Comparison of ENCODE assay signal across 12 mouse cellular contexts in the genomic region with DNA sequence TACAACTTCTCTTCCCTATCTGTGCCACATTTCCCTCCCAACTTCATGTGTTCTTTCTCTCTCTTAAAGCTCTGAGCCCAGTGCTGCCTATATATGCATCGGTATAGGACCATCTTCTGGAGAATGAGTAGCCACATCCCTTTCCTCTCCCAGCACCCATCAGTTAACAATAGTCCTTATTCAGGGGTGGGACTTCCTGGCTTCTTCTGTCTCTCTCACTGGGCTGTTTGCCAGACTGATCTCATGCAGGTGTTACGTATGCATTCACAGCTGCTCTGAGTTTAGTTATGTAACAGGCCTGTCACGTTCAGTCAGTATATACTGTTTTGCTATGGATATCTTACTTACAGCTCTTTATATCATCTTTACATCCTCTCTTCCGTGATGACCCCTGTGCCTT. TPM values are rescaled to one million over a fixed set of nuclear protein-coding genes. Genes with fewer than 3 reads are reported as not detected.
DNase-seq lines count a peak whose midpoint lies in the region; ATAC-seq and TF ChIP-seq lines count a peak whose summit lies in the region.
"Had no signal": no experiment of that assay in that cellular context is flagged by ENCODE, and none has a peak within 500 bp of the region (broad histone marks: within the 10 kb centered on the region; RNA-seq: fewer than 3 reads in every experiment).

No protein-coding gene starts in this region.

- H3K9me3 ChIP-seq in forebrain, embryonic 14.5 days (replicated peaks; ENCODE audit: control insufficient read depth, low read length) = no peaks in the 10 kb centered on the region
- H3K9me3 ChIP-seq in forebrain, embryonic 10.5 days = no peaks in the 10 kb centered on the region
- H3K9me3 ChIP-seq in liver, embryonic 16.5 days (replicated peaks; ENCODE audit: control insufficient read depth, low read length) = no peaks in the 10 kb centered on the region

- H3K36me3 ChIP-seq in forebrain, embryonic 14.5 days (ENCODE audit: control insufficient read depth, insufficient read depth, low read length) = peaks cover 4% of the 10 kb centered on the region; the same call in 1 of the 2 replicates
- H3K36me3 ChIP-seq in forebrain, embryonic 10.5 days (replicated peaks) = peaks cover 48% of the 10 kb centered on the region
- no peaks in the 10 kb centered on the region for H3K36me3 ChIP-seq in liver, embryonic 16.5 days (ENCODE audit: control insufficient read depth, insufficient read depth)

- TF ChIP-seq CTCF in brain, embryonic 14.5 days (IDR thresholded peaks at IDR 0.05; ENCODE audit: borderline replicate concordance, extremely low read depth, insufficient read depth, insufficient read length) = no peak

- 67% methylated on average over 4 of the region's 4 CpGs for WGBS in forebrain, embryonic 14.5 days
- 88% methylated on average over 4 of the region's 4 CpGs for WGBS in forebrain, embryonic 10.5 days
- 66% methylated on average over 4 of the region's 4 CpGs for WGBS in liver, embryonic 16.5 days (ENCODE audit: insufficient replicate concordance)

- no peak overlapping the region for H3K4me3 ChIP-seq in forebrain, embryonic 14.5 days (ENCODE audit: low read depth, low read length)
- no peak overlapping the region for H3K4me3 ChIP-seq in forebrain, embryonic 10.5 days
- no peak overlapping the region for H3K4me3 ChIP-seq in liver, embryonic 16.5 days (ENCODE audit: low read depth, low read length)

- peak; percentile 23; the same call in 1 of the 2 replicates for ATAC-seq in forebrain, embryonic 14.5 days
- ATAC-seq in liver, embryonic 16.5 days (ENCODE audit: low read depth) = peak; percentile 35; the same call in 1 of the 2 replicates

- no peak overlapping the region for H3K27ac ChIP-seq in forebrain, embryonic 14.5 days (ENCODE audit: low read depth, low read length)
- no peak overlapping the region for H3K27ac ChIP-seq in forebrain, embryonic 10.5 days
- H3K27ac ChIP-seq in liver, embryonic 16.5 days (ENCODE audit: low read length) = no peak overlapping the region
- H3K27ac ChIP-seq: kidney, postnatal 0 days; macrophage had no signal

- peaks cover 5% of the 10 kb centered on the region; the same call in 1 of the 2 replicates for H3K4me1 ChIP-seq in forebrain, embryonic 14.5 days (ENCODE audit: control insufficient read depth, insufficient read depth, low read length)
- no peaks in the 10 kb centered on the region for H3K4me1 ChIP-seq in forebrain, embryonic 10.5 days
- H3K4me1 ChIP-seq in liver, embryonic 16.5 days (ENCODE audit: control insufficient read depth, low read depth, low read length) = no peaks in the 10 kb centered on the region

- no peaks in the 10 kb centered on the region for H3K27me3 ChIP-seq in forebrain, embryonic 14.5 days (replicated peaks; ENCODE audit: control insufficient read depth, insufficient read depth, low read length)
- H3K27me3 ChIP-seq in forebrain, embryonic 10.5 days (ENCODE audit: poor library complexity, severe bottlenecking) = no peaks in the 10 kb centered on the region
- H3K27me3 ChIP-seq in liver, embryonic 16.5 days (ENCODE audit: control insufficient read depth, insufficient read depth, low read depth, low read length) = no peaks in the 10 kb centered on the region

- no peak overlapping the region for H3K9ac ChIP-seq in forebrain, embryonic 14.5 days (ENCODE audit: low read length)
- H3K9ac ChIP-seq in liver, embryonic 16.5 days (ENCODE audit: low read depth, low read length) = no peak overlapping the region

- TF ChIP-seq POLR2A in brain, embryonic 14.5 days (IDR thresholded peaks at IDR 0.05; ENCODE audit: borderline replicate concordance, extremely low read depth, insufficient read depth, insufficient read length, poor library complexity, severe bottlenecking) = no peak

- DNase-seq in forebrain, embryonic 14.5 days (ENCODE audit: low spot score) = peak; percentile 31
- no peak for DNase-seq in forebrain, embryonic 10.5 days (ENCODE audit: extremely low spot score, low spot score)
- no peak for DNase-seq in liver
- DNase-seq in brain, embryonic 14.5 days (ENCODE audit: low read depth) = peak; percentile 43
- DNase-seq in naive thymus-derived CD4-positive, alpha-beta T cell, adult 2 months (ENCODE audit: low read depth) = peak; percentile 13
- no peak for DNase-seq in gastrocnemius, postnatal 4 days (ENCODE audit: low spot score in 2 of 2)
- DNase-seq in neural tube, embryonic 10.5 days (ENCODE audit: extremely low spot score, low spot score) = no peak
- DNase-seq: cerebellum, adult 11-12 months; gastrocnemius, postnatal 25 days had no signal

- no peak overlapping the region for H3K4me2 ChIP-seq in forebrain, embryonic 14.5 days (ENCODE audit: low read length)
- no peak overlapping the region for H3K4me2 ChIP-seq in liver, embryonic 16.5 days (ENCODE audit: low read depth, low read length)

RNA-seq across cellular contexts. Expression of gene Uhrf2, which starts 35.5 kb away (rescaled TPM):
- polyA plus RNA-seq in forebrain, embryonic 14.5 days (2014; fragmentation: Nextera tagmentation; extraction: Ambion mirVana) = 54.6 and 56.6 TPM in 2 replicates
- 78.9 and 80.7 TPM in 2 replicates for polyA plus RNA-seq in forebrain, embryonic 10.5 days (2016; fragmentation: Nextera tagmentation; extraction: Ambion mirVana)
- polyA plus RNA-seq in liver, embryonic 16.5 days (2015; fragmentation: Nextera tagmentation; extraction: Ambion mirVana) = 30.7 and 32.0 TPM in 2 replicates
- 128 and 165 TPM in 2 replicates for polyA plus RNA-seq in brain, embryonic 14.5 days (2012; rRNA removed)
- total RNA-seq in gastrocnemius, postnatal 4 days (2021) = 10 to 100 TPM; 29.7 to 34.7 TPM

Comparison
In these comparisons a context has a peak if more than half of its experiments do, and no peak if none do; other contexts are left out.
1. DNase-seq: peak in forebrain, embryonic 14.5 days (single experiment), brain, embryonic 14.5 days (single experiment) and naive thymus-derived CD4-positive, alpha-beta T cell, adult 2 months (single experiment); none in forebrain, embryonic 10.5 days (single experiment), liver (single experiment), gastrocnemius, postnatal 4 days (0 of 2) and neural tube, embryonic 10.5 days (single experiment).